Mouse (Mus musculus): ENCODE results near the gene Sorcs3. TPM values are rescaled to one million over a fixed set of nuclear protein-coding genes. Genes with fewer than 3 reads are reported as not detected.

Sorcs3 gene
- polyA plus RNA-seq, 1 experiment, result not detected

DNA sequence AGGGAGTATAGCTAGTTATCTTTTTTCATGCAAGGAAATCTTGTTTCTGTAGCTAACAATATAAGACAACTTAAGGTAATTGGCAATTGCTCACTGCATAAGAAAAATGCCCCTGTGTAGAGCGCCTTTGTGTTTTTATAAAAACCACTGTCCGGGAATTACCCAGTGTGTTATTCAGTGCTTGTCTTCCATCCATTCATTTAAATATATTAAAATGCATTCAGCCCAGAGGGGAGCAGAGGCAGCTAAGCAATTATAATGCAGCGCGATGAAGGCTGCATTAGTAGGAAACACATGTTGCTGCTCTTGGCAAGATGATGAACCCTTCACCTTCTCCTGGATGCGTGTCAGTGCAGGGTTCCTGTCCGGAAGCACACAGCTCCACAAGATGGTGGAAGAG is 454.4 kb downstream of the Sorcs3 start:
- no peak for TF ChIP-seq GATA1 (IDR thresholded peaks at IDR 0.05; ENCODE audit: low read length)

DNA sequence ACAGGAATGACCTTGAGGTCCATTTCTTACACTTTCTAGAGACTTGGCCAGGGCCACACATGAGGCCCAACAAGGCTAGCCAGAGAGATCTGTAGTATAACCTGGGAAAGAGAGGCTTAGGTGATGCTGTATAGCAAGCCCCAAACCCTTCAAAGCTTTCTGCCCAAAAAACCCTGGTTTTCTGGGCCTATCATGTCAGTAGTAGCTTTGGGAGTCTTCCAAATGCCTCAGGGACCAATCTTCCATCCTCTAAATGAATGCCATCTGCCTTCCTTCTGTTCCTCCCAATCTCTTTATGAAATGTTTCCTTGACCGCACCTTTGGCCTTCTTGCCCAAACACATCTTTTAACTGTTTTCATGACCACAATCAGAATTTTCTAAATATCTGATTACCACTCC is 474.1 kb downstream of the Sorcs3 start:
- no peak for TF ChIP-seq GATA1 (IDR thresholded peaks at IDR 0.05; ENCODE audit: low read length)

DNA sequence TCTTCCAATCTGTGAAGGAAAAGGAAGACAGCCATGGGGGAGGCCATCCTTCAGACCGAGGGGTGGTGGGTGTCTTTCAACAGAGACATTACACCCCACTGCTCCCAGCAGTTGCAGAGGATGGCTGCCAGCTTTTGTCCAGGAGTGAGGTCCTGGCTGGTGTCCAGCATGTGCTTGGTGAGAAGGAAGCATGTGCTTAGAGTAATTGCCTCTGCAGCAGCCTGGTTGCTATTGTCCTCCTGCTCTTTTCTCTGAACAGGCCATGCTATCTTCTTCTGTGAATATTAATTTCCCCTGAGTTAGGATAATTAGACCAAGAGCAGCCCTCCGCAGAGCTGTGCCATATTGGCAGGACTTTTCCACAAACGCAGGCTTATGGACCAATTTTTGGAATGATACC is 476.7 kb downstream of the Sorcs3 start:
- TF ChIP-seq GATA1 (IDR thresholded peaks at IDR 0.05; ENCODE audit: low read length), result no peak

DNA sequence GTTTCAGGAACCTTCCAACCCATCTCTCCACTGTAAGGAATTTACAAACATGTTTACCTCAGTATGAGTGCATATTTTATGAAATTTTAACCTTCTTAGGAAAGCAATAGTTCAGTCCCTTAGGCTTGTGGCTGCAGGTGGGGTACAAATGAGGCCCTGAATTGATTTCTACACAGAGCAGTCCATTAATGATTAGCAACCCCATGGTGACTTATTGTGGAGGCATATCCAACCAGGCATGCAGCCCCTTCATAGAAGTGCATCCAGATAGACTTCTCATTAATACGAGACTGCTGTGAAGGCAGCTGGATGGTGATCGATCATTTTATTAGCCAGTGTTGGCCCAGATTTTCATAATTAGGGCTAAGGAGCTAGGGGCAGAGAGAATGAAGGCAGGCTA is 480.5 kb downstream of the Sorcs3 start:
- TF ChIP-seq GATA1 (IDR thresholded peaks at IDR 0.05; ENCODE audit: low read length), result no peak

DNA sequence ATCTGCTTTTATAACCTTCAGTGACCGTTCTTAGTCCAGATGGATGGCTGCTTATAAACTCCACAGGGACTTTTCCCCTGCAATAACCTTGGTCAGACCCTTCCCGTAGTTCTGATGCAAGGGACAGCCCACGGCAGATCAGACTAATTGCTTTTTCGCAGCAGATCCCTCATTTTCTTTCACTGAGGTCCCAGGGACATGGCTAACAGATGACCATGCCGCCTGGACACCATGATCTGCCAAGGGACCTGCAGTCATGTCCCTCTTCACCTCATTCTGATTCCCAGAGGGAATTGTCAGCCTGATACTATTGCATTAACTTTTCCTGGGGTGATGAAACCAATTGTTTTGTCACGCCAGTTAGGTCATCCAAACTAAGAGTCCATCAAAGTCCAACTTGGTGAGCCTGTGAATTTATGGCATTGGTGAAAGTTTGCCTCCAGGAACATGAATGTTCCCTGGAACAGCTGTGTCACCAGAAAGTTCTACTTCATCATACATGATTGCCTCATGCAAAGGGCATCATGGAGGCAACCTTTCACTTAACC is 494.4 kb downstream of the Sorcs3 start:
- no peak for TF ChIP-seq GATA1 (IDR thresholded peaks at IDR 0.05; ENCODE audit: low read length)

DNA sequence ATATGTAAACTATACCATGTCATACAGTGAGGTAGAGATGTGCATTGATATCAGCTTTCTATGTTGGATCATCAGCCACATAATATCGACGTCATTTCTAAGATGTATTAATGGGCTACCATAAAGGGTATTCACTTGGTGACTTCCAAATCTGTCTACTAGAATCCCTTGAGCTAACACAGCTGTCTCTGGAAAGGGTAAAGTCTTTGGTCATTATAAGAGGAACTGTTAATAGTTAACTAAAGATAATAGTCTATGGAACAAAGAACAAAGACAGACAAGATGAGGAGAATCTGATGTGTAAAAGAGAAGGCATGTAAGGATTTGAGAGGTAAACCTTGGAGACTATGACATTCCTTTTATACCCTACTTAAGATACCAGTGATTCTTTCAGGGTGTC is 497.9 kb downstream of the Sorcs3 start:
- no peak for TF ChIP-seq GATA1 (IDR thresholded peaks at IDR 0.05; ENCODE audit: low read length)

DNA sequence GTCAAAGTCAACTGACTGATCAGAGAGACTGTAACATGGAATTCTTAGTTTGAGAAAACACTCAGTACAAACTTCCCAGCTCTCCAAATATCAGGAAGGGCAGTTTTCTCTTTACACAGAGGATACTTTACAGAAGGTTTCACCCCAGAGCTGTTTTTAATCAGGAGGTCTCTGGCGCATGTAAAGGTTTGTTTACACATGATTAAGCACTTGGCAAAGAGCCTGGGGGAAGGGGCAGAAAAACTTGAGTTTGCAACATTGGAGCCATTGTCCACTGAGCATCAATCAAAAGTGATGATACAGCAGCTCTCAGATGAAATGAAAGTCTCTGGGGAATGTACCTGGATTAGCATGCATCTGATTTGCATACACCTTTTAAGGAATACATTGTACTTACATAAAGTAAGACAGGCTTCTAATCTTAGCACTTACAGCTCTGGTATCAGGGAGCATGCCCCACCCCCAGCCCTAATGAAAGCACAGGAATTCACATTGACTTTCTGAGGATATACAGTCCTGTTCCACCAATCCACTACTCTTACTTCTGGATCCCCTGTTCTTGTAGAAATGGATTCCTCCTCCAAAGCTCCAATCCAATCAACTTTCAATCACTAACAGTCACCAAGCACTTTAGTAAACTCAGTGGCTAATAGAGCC is 500.6 kb downstream of the Sorcs3 start:
- TF ChIP-seq GATA1 (IDR thresholded peaks at IDR 0.05; ENCODE audit: low read length), result no peak

DNA sequence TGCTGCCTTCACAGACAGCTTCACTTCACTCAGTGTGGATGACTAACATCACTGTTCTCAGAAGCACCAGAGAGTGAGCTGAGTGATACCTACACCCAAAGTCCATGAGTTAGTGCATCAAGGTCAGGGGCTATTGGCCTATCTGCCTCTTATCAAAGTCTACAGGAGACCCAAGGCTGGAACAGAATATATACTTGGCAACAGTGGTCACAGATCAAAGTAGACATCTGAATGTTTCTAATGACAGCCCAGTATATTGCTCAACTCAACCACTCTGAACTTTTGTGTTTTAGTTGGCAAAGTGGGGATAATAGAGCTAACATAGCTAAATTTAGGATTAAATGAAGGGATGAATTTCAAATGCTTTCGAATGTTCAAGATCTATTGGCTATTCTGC is 501.1 kb downstream of the Sorcs3 start:
- TF ChIP-seq GATA1 (IDR thresholded peaks at IDR 0.05; ENCODE audit: low read length), result no peak

DNA sequence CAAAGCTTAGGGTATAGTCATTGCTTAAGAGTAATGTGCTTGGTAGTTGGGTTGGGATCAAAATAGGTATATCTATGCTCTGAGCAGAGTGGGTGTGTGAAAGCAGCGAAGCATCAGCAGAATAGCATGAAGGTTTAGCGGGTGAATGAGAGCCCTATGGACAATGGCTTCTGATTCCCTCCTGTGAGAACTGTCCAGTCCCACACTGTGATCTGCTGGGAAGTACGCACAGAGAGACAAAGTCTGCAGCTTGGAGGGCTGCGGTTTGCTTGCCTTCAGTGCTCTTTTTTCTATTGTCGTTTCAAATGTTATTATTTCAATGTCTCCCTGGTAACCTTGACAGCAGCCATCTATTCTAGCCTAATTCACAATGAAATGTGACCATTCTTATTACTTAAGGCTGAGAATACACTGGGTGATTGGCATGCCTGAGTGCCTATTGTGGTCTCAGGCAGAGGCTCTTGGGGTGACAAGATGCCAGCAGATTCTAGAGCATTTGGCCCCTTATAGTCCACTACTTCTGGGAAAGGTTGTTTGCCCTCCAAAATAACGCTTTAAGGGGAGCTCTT is 520.1 kb downstream of the Sorcs3 start:
- TF ChIP-seq GATA1 (IDR thresholded peaks at IDR 0.05; ENCODE audit: low read length), result no peak

DNA sequence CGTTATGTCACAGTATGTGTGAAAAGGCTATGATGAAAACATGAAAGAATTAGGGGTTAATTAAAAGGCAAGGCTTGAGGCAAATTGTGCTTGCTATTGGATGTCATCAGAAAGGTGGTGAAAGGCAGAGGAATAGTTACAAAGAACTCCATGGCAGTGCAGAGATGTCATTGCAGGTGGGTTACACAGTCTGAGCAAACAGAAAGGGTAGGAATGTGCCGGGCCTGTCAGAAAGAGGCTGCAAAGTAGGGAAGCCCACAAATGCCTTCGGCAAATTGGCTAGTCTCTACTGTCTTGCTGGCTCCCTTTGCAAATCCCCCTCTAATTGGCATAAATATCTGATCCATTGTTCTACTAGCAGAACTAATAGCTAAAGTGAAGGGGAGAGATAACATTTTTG is 521.2 kb downstream of the Sorcs3 start:
- TF ChIP-seq GATA1 (IDR thresholded peaks at IDR 0.05; ENCODE audit: low read length), result no peak

DNA sequence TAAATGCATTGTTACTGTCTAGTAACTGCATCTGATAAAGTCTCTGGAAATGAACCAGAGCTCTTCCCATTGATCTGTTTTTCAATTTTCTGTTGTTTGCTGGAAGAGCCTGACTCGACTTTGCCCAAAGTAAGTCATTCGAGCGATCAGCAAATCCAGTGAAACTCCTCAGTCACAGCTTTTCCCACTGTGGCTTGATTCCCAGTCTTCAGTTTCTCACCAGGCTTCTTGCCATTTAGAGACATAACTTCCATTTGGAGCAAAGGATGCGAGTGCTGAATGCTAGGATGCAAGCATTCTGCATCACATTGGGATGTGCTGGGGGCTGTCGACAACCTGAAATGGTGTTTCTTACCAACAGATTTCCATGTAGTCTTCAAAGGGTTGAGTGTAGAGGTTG is 521.8 kb downstream of the Sorcs3 start:
- TF ChIP-seq GATA1 (IDR thresholded peaks at IDR 0.05; ENCODE audit: low read length), result no peak

DNA sequence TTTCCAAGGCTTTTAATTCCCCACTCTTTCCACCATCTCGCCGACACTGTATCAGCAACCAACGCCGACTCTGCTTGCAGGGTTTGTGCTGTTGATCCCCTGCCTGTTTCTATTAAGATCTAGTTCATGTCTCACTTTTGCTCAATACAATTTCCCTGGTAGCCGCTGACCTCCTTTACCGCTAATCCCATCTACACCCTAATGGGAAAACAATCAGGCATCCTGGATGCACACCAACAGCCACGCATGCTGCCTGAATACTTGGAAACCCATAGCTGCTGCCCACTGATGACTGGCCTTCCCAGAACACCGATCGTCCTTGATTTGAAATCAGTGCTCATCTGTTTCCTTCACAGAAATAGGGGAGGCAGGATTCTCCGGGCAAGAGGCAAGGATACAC is 525.9 kb downstream of the Sorcs3 start:
- TF ChIP-seq GATA1 (IDR thresholded peaks at IDR 0.05; ENCODE audit: low read length), result no peak

DNA sequence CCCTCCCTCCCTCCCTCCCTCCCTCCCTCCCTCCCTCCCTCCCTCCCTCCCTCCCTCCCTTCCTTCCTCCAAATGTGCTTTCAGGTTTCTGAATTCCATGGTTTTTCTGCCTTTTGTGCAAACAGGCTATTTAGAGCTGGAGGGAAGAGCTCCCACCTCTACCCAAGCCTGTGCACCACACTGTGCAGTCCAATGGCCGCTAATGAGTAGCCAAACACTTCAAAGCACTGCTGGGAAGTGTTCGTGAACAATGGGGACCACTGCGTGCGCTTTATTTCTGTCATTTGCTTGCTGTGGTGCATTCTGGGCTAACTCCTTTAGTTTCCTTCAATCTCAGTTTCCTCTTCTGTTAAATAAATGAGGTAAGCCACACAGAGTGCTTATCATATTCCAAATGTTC is 528.5 kb downstream of the Sorcs3 start:
- TF ChIP-seq GATA1 (IDR thresholded peaks at IDR 0.05; ENCODE audit: low read length), result no peak

DNA sequence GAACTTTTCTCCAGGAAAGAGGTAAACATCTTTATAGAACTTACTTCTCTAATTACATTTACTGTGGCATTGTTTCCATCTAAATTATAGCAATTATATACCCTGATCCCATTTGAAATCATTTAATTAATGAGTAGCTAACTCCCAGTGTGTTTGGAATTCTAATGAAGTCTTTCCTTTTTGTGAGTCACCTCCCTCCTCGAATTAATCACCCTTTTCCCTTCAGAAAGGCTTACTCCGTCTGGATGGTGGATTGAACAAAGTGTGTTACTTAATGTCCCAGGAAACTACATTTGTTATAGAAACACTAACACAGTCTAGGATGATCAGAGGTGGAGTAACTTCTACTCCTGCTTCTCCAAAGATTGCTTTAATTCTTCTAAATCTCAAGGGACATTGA is 531.7 kb downstream of the Sorcs3 start:
- no peak for TF ChIP-seq GATA1 (IDR thresholded peaks at IDR 0.05; ENCODE audit: low read length)

DNA sequence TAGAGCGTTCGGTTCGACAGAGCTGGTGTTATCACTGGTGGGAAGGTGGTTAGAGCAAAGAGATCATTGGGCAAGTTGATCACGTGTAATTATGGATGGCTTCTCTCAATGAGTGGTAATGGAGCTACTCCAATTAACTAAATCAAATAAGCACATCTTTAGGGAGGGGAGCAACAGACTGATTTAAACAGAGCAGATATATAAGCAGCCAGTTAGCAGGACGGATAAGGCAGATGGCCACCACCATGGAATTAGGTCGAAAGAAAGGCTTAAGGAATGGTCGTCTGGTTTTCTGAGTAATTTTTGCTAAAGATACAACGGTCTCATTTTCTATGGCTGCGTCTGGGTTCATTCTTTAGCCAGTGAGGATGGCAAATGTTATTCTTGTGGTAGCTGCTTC is 549.3 kb downstream of the Sorcs3 start:
- TF ChIP-seq GATA1 (IDR thresholded peaks at IDR 0.05; ENCODE audit: low read length), result no peak

DNA sequence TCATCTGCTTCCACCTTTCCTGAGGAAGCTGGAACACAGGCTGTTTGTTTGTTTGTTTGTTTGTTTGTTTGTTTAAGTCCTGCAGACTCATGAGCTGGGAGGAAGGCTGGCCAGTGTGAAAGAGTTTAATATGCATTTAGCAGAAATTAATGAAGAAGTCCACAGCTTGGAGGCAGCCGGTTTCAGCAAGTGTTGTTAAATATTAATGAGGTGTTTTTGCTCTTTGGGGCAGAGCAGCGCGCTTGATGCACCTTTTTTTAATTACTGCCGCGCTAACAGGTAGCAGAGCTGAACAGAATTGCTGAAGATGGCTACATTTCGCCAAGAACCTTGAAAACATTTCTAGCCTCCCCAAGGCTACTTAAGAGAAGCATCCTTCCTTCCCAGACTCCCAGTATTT is 551.0 kb downstream of the Sorcs3 start:
- no peak for TF ChIP-seq GATA1 (IDR thresholded peaks at IDR 0.05; ENCODE audit: low read length)

DNA sequence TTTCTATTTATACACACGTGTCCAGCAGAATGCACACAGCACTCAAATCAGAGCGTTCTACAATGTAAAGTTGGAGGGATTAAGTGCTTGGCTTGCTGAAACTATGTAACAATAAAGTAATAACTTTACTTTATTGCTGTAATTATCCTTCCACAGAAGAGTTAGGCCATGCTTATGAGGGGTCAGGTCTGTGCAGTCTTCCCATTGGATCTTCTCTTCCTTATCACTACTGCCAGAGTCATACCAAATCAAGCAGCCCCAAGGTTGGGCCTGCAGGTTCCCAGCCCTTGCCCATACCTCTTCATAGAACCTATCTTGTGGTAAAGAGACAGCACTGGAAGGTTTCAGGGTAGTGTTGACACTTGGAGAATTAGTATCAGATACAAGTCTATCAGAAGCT is 560.7 kb downstream of the Sorcs3 start:
- TF ChIP-seq GATA1 (IDR thresholded peaks at IDR 0.05; ENCODE audit: low read length), result no peak

All from G1E-ER4 (cell line).